11 mouse cellular contexts compared by ENCODE assay signal in the genomic region with DNA sequence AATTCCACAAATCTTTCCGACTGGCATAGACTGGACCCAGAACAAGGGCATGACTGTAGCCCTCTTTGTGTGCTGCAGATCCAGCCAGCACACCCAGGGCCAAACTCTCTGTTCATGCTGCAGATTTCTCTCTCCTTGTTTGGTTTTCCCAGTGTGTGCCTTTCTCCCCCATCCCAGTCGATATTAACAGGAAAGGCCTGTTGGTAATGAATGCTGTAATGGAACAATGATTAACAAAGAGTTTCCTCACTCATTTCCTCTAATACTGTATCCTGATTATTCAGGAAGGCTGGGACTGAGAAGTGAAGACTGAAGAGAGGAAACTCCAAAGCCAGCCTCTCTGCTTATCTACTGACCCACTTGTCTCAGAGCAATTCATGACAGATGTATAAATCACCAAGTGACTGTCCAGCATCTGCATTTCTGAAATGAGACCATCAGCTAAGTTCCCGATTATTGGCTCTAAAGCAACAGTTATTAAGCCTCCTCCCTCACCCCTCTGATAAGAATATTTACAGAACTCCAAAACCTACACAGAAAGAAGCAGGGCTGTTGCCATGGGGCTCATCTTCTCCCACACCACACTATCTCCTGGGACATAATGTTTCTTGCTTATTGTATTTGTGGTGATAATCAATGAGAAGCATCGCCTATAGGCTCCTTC. TPM values are rescaled to one million over a fixed set of nuclear protein-coding genes. Genes with fewer than 3 reads are reported as not detected.
A peak's percentile ranks its signal among the peaks of the same experiment; 100 is the strongest.
DNase-seq lines count a peak whose midpoint lies in the region; ATAC-seq and TF ChIP-seq lines count a peak whose summit lies in the region.
"Had no signal": no experiment of that assay in that cellular context is flagged by ENCODE, and none has a peak within 500 bp of the region (broad histone marks: within the 10 kb centered on the region; RNA-seq: fewer than 3 reads in every experiment).

No protein-coding gene starts in this region.

- intact Hi-C loops in left cerebral cortex, adult 2 months (cut with DNase I), result no loop called here

- H3K9me3 ChIP-seq in neural tube, embryonic 15.5 days (replicated peaks), result no peaks in the 10 kb centered on the region
- H3K9me3 ChIP-seq: embryonic facial prominence, embryonic 15.5 days had no signal

- no peak overlapping the region for H3K9ac ChIP-seq in neural tube, embryonic 15.5 days (replicated peaks)
- H3K9ac ChIP-seq: embryonic facial prominence, embryonic 15.5 days had no signal

- no peak overlapping the region for H3K4me2 ChIP-seq in neural tube, embryonic 15.5 days
- H3K4me2 ChIP-seq: embryonic facial prominence, embryonic 15.5 days had no signal

- no peak for ATAC-seq in neural tube, embryonic 15.5 days (ENCODE audit: low FRiP score)
- ATAC-seq in monocyte, adult 5-6 weeks (replicated peaks; ENCODE audit: insufficient number of reproducible peaks, low FRiP score, low TSS enrichment, poor library complexity, severe bottlenecking), result no peak

- 80% methylated on average over 4 of the region's 4 CpGs for WGBS in neural tube, embryonic 15.5 days

- peak overlapping the region; percentile 75 for H3K27ac ChIP-seq in left cerebral cortex, adult 2 months
- H3K27ac ChIP-seq in neural tube, embryonic 15.5 days (replicated peaks), result 0 out of 2 replicates have a peak overlapping the region, but pooled peaks have one; percentile 45
- H3K27ac ChIP-seq: embryonic facial prominence, embryonic 15.5 days had no signal

- no peaks in the 10 kb centered on the region for H3K4me1 ChIP-seq in neural tube, embryonic 15.5 days
- H3K4me1 ChIP-seq: embryonic facial prominence, embryonic 15.5 days had no signal

- no peaks in the 10 kb centered on the region for H3K27me3 ChIP-seq in neural tube, embryonic 15.5 days (replicated peaks)
- H3K27me3 ChIP-seq: embryonic facial prominence, embryonic 15.5 days had no signal

- H3K36me3 ChIP-seq in neural tube, embryonic 15.5 days, result peaks cover 25% of the 10 kb centered on the region

- TF ChIP-seq CTCF in left cerebral cortex, adult 2 months (IDR thresholded peaks at IDR 0.05), result no peak

- H3K4me3 ChIP-seq in left cerebral cortex, adult 2 months, result no peak overlapping the region
- H3K4me3 ChIP-seq in neural tube, embryonic 15.5 days (replicated peaks), result no peak overlapping the region
- H3K4me3 ChIP-seq: embryonic facial prominence, embryonic 15.5 days had no signal

- DNase-seq in cerebellum, adult 9-10 months, result peak; percentile 6
- no peak for DNase-seq in cerebellum, adult 11 months
- DNase-seq in left cerebral cortex, adult 2 months (ENCODE audit: extremely low spot score in 1 of 2, low spot score in 2 of 2), result no peak
- no peak for DNase-seq in left cerebral cortex, adult 11 months (ENCODE audit: low spot score)
- DNase-seq in kidney, postnatal 14 days, result peak; percentile 19
- no peak for DNase-seq in urinary bladder, postnatal 14 days (ENCODE audit: low spot score)
- DNase-seq: gastrocnemius, postnatal 14 days; layer of hippocampus, adult 9-11 months had no signal

RNA-seq across cellular contexts. Expression of gene Ranbp2, which starts 41.3 kb away (rescaled TPM):
- 10 to 100 TPM; 92.3 to 96.3 TPM for total RNA-seq in left cerebral cortex, adult 2 months (2021)
- 13.2 and 16.6 TPM in 2 replicates for polyA plus RNA-seq in neural tube, embryonic 15.5 days (2015; fragmentation: Nextera tagmentation; extraction: Ambion mirVana)
- total RNA-seq in monocyte, adult 5-6 weeks (2017), result 156 to 190 TPM (median 175 TPM) in 3 replicates

Comparison
In these comparisons a context has a peak if more than half of its experiments do, and no peak if none do; other contexts are left out.
1. DNase-seq: peak in cerebellum, adult 9-10 months (single experiment) and kidney, postnatal 14 days (single experiment); none in cerebellum, adult 11 months (single experiment), left cerebral cortex, adult 2 months (0 of 2), left cerebral cortex, adult 11 months (single experiment) and urinary bladder, postnatal 14 days (single experiment).